Mouse (Mus musculus): Measurements from ENCODE around the gene Emp1. TPM values are rescaled to one million over a fixed set of nuclear protein-coding genes. Genes with fewer than 3 reads are reported as not detected.

The Emp1 gene
- polyA plus RNA-seq, 1 experiment from 2014 or later: 48.5 TPM

GRCm38 (mm10) chr6:135326847-135327246 is 35.5 kb upstream of the Emp1 start:
- H3K27me3 ChIP-seq (ENCODE audit: control insufficient read depth, insufficient read depth, low read length): no peaks in the 10 kb centered on the region
- peaks cover 12% of the 10 kb centered on the region; the same call in 1 of the 2 replicates for H3K4me1 ChIP-seq (ENCODE audit: control insufficient read depth, insufficient read depth, low read length)
- H3K27ac ChIP-seq (ENCODE audit: low read length): no peak overlapping the region
- H3K9ac ChIP-seq (ENCODE audit: low read length): no peak overlapping the region
- H3K9me3 ChIP-seq (replicated peaks; ENCODE audit: control insufficient read depth, low read length): no peaks in the 10 kb centered on the region
- H3K4me3 ChIP-seq (ENCODE audit: low read length): no peak overlapping the region
- no peak overlapping the region for H3K4me2 ChIP-seq (ENCODE audit: low read depth, low read length)
- H3K36me3 ChIP-seq (ENCODE audit: control insufficient read depth, insufficient read depth): no peaks in the 10 kb centered on the region
- 74% methylated on average over 7 of the region's 7 CpGs for WGBS
- no peak for ATAC-seq (replicated peaks; ENCODE audit: extremely low read depth, insufficient read depth, low FRiP score)

GRCm38 (mm10) chr6:135331916-135332315 is 30.4 kb upstream of the Emp1 start:
- 64% methylated on average over 4 of the region's 4 CpGs for WGBS
- no peak overlapping the region for H3K9ac ChIP-seq (ENCODE audit: low read length)
- ATAC-seq (replicated peaks; ENCODE audit: extremely low read depth, insufficient read depth, low FRiP score): no peak

GRCm38 (mm10) chr6:135332737-135333281 is 29.5 kb upstream of the Emp1 start:
- no peak overlapping the region for H3K4me3 ChIP-seq (ENCODE audit: low read length)
- no peak for ATAC-seq (replicated peaks; ENCODE audit: extremely low read depth, insufficient read depth, low FRiP score)
- H3K9me3 ChIP-seq (replicated peaks; ENCODE audit: control insufficient read depth, low read length): no peaks in the 10 kb centered on the region
- H3K4me1 ChIP-seq (ENCODE audit: control insufficient read depth, insufficient read depth, low read length): peaks cover 7% of the 10 kb centered on the region; the same call in 1 of the 2 replicates
- WGBS: 34% methylated on average over 10 of the region's 10 CpGs
- H3K27me3 ChIP-seq (ENCODE audit: control insufficient read depth, insufficient read depth, low read length): no peaks in the 10 kb centered on the region
- no peaks in the 10 kb centered on the region for H3K36me3 ChIP-seq (ENCODE audit: control insufficient read depth, insufficient read depth)
- H3K9ac ChIP-seq (ENCODE audit: low read length): no peak overlapping the region
- no peak overlapping the region for H3K4me2 ChIP-seq (ENCODE audit: low read depth, low read length)
- H3K27ac ChIP-seq (ENCODE audit: low read length): no peak overlapping the region; the same call in 1 of the 2 replicates

More at GRCm38 (mm10) chr6:135331916-135332315, 30.4 kb upstream of the Emp1 start:
- H3K4me1 ChIP-seq (ENCODE audit: control insufficient read depth, insufficient read depth, low read length): peaks cover 7% of the 10 kb centered on the region; the same call in 1 of the 2 replicates
- no peaks in the 10 kb centered on the region for H3K36me3 ChIP-seq (ENCODE audit: control insufficient read depth, insufficient read depth)
- H3K4me2 ChIP-seq (ENCODE audit: low read depth, low read length): no peak overlapping the region
- H3K27ac ChIP-seq (ENCODE audit: low read length): no peak overlapping the region
- H3K4me3 ChIP-seq (ENCODE audit: low read length): no peak overlapping the region
- no peaks in the 10 kb centered on the region for H3K27me3 ChIP-seq (ENCODE audit: control insufficient read depth, insufficient read depth, low read length)
- H3K9me3 ChIP-seq (replicated peaks; ENCODE audit: control insufficient read depth, low read length): no peaks in the 10 kb centered on the region

- no peaks in the 10 kb centered on the region for H3K9me3 ChIP-seq (replicated peaks; ENCODE audit: control insufficient read depth, low read length)
- 60% methylated on average over 5 of the region's 5 CpGs for WGBS
- H3K4me3 ChIP-seq (ENCODE audit: low read length): no peak overlapping the region
- H3K9ac ChIP-seq (ENCODE audit: low read length): no peak overlapping the region
- no peaks in the 10 kb centered on the region for H3K36me3 ChIP-seq (ENCODE audit: control insufficient read depth, insufficient read depth)
- ATAC-seq (replicated peaks; ENCODE audit: extremely low read depth, insufficient read depth, low FRiP score): peak; percentile 49
- no peak overlapping the region for H3K4me2 ChIP-seq (ENCODE audit: low read depth, low read length)
- peaks cover 7% of the 10 kb centered on the region; the same call in 1 of the 2 replicates for H3K4me1 ChIP-seq (ENCODE audit: control insufficient read depth, insufficient read depth, low read length)
- peak overlapping the region; percentile 61 for H3K27ac ChIP-seq (ENCODE audit: low read length)
- H3K27me3 ChIP-seq (ENCODE audit: control insufficient read depth, insufficient read depth, low read length): no peaks in the 10 kb centered on the region
These were observed 28.2 kb upstream of the Emp1 start for GRCm38 (mm10) chr6:135333994-135334651.

GRCm38 (mm10) chr6:135336376-135336775 is 26.0 kb upstream of the Emp1 start:
- Histone ChIP-seq H3K4me3 (ENCODE audit: low read length) (no peak overlapping the region), H3K9me3 (replicated peaks; ENCODE audit: control insufficient read depth, low read length) (no peaks in the 10 kb centered on the region), H3K27ac (ENCODE audit: low read length) (no peak overlapping the region), H3K4me2 (ENCODE audit: low read depth, low read length) (no peak overlapping the region), H3K36me3 (ENCODE audit: control insufficient read depth, insufficient read depth) (no peaks in the 10 kb centered on the region), H3K9ac (ENCODE audit: low read length) (no peak overlapping the region), H3K4me1 (ENCODE audit: control insufficient read depth, insufficient read depth, low read length) (peaks cover 7% of the 10 kb centered on the region; the same call in 1 of the 2 replicates), H3K27me3 (ENCODE audit: control insufficient read depth, insufficient read depth, low read length) (no peaks in the 10 kb centered on the region)
- ATAC-seq (replicated peaks; ENCODE audit: extremely low read depth, insufficient read depth, low FRiP score): no peak
- WGBS: 84% methylated on average over 8 of the region's 8 CpGs

GRCm38 (mm10) chr6:135340355-135341075 is 21.8 kb upstream of the Emp1 start:
- WGBS: 59% methylated on average over 9 of the region's 9 CpGs
- no peak for ATAC-seq (replicated peaks; ENCODE audit: extremely low read depth, insufficient read depth, low FRiP score)
- Histone ChIP-seq H3K4me1 (ENCODE audit: control insufficient read depth, insufficient read depth, low read length) (no peaks in the 10 kb centered on the region), H3K4me2 (ENCODE audit: low read depth, low read length) (no peak overlapping the region), H3K9ac (ENCODE audit: low read length) (no peak overlapping the region), H3K36me3 (ENCODE audit: control insufficient read depth, insufficient read depth) (no peaks in the 10 kb centered on the region), H3K4me3 (ENCODE audit: low read length) (no peak overlapping the region), H3K27ac (ENCODE audit: low read length) (peak overlapping the region; percentile 5), H3K27me3 (ENCODE audit: control insufficient read depth, insufficient read depth, low read length) (no peaks in the 10 kb centered on the region), H3K9me3 (replicated peaks; ENCODE audit: control insufficient read depth, low read length) (no peaks in the 10 kb centered on the region)

GRCm38 (mm10) chr6:135341076-135341378 is 21.3 kb upstream of the Emp1 start:
- H3K27me3 ChIP-seq (ENCODE audit: control insufficient read depth, insufficient read depth, low read length): no peaks in the 10 kb centered on the region
- H3K9ac ChIP-seq (ENCODE audit: low read length): no peak overlapping the region
- H3K27ac ChIP-seq (ENCODE audit: low read length): peak overlapping the region; percentile 5
- no peak overlapping the region for H3K4me2 ChIP-seq (ENCODE audit: low read depth, low read length)
- no peaks in the 10 kb centered on the region for H3K4me1 ChIP-seq (ENCODE audit: control insufficient read depth, insufficient read depth, low read length)
- 35% methylated on average over 4 of the region's 4 CpGs for WGBS
- peak; percentile 52; the same call in 1 of the 2 replicates for ATAC-seq (replicated peaks; ENCODE audit: extremely low read depth, insufficient read depth, low FRiP score)
- H3K36me3 ChIP-seq (ENCODE audit: control insufficient read depth, insufficient read depth): no peaks in the 10 kb centered on the region
- H3K9me3 ChIP-seq (replicated peaks; ENCODE audit: control insufficient read depth, low read length): no peaks in the 10 kb centered on the region
- H3K4me3 ChIP-seq (ENCODE audit: low read length): no peak overlapping the region

GRCm38 (mm10) chr6:135351638-135352302 is 10.6 kb upstream of the Emp1 start:
- ATAC-seq (replicated peaks; ENCODE audit: extremely low read depth, insufficient read depth, low FRiP score): peak; percentile 32; the same call in 1 of the 2 replicates
- Histone ChIP-seq H3K27ac (ENCODE audit: low read length) (peak overlapping the region; percentile 0; the same call in 1 of the 2 replicates), H3K9ac (ENCODE audit: low read length) (no peak overlapping the region), H3K36me3 (ENCODE audit: control insufficient read depth, insufficient read depth) (no peaks in the 10 kb centered on the region), H3K4me3 (ENCODE audit: low read length) (no peak overlapping the region), H3K4me1 (ENCODE audit: control insufficient read depth, insufficient read depth, low read length) (peaks cover 4% of the 10 kb centered on the region), H3K4me2 (ENCODE audit: low read depth, low read length) (no peak overlapping the region), H3K9me3 (replicated peaks; ENCODE audit: control insufficient read depth, low read length) (no peaks in the 10 kb centered on the region), H3K27me3 (ENCODE audit: control insufficient read depth, insufficient read depth, low read length) (no peaks in the 10 kb centered on the region)
- WGBS: 52% methylated on average over 8 of the region's 8 CpGs

All from heart, embryonic 16.5 days (tissue).